Mouse (Mus musculus) ovary, postnatal 14 days (tissue): Measurements from ENCODE around the gene Ubtf.

Experiments
- DNase-seq: peaks from one replicate; pipeline ENCODE4 v3.0.0; 2022; ENCODE audit warnings: low spot score

Gene Ubtf

DNA sequence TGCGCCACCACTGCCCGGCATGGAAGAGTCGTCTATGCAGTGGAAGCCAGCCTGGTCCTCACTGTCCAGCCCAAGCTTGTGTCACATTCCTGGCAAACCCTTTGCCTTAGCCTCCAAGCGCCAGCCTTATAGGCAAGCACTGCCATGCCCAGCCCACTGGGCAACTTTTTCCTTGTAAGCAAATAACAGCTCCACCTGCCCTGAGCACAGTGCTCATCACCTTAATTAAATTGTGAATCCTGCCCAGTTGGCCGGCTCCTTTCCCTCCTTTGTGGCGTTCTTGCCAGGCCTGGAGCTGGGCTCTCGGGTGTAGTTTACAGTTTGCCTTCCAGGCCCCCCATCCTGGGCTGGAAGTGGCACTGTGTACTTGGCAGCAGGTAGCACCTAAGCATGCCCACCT, 56.3 kb downstream of the Ubtf start:
- no peak for DNase-seq

DNA sequence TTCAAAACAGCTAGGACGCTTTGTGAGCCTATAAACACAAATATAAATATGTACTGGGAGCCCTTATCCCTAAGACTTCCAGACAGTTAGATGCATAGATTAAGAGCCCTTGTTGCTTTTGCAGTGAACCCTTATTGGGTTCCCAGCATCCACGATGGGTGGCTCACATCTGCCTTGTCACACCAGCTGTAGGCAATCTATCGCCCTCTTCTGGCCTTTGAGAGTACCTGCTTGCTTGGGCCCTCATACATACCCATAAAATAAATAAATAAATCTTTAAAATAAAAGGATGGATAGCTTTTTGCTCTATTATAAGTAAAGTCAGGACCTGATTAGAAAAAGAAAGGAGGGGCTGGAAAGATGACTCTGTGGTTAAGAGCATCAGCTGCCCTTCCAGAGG, 61.0 kb downstream of the Ubtf start:
- DNase-seq: no peak

DNA sequence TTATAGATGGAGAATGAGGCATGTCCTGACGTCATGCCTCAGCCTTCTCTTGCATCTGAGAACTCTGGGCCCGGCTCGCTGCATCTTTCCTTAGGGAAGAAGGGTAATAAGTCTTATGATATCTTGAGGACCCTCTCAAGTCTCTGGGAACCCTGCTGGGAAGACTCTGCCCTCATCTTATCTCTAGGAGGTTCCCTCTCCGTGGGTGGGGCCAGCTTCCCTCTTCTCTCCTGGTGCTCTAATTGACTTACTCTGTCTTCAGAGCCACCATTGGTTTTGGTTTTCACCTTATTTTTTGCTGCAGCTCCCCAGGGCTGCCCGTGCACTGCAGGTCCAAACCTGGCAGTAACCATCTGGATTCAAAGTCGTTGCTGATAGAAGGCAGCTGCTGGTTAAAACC, 61.4 kb downstream of the Ubtf start:
- no peak for DNase-seq

DNA sequence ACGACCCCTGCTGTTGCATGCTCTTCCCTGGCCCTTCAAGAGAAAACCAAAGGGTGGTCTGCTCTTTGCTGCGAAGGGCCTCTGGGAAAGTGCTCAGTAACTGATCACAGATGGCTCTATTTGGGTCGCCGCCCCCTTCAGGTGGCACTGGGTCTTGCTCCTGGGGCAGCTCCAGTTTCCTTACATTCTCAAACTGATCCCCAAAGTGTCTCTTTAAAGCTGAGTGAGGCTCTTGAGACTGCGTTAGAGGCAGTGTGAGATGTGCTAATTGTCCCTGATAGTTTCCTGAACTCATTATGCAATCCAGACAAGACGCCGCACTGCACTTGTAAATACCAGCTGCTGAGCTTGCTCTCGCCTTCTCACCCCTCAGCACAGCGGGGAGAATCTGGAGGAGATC, 62.0 kb downstream of the Ubtf start:
- DNase-seq: no peak
